Mouse (Mus musculus) gastrocnemius, postnatal 14 days (tissue): ENCODE measurements at regions not wholly inside any gene's neighbourhood (a gene's known extent, or its start where the extent isn't known, plus 50 kb on each side); places are given as distances from the start of the nearest gene placed in this dataset.

Experiments used
- DNase-seq: peaks from one replicate; pipeline ENCODE4 v3.0.0; 2021; ENCODE audit warnings: mixed read lengths
- intact Hi-C: fragments of 180-260 bp; cut with DNase I; formaldehyde crosslinking; loops from one replicate; pipeline ENCODE4 v1.15.1; 2025; ENCODE audit warnings: low total_unique reads

GRCm38 (mm10) chr5:54242126-54242525 lies 243.8 kb downstream of the Stim2 start:
- intact Hi-C loops: no loop called here
- no peak for DNase-seq

- intact Hi-C loops: no loop called here
- DNase-seq: no peak
Observed at GRCm38 (mm10) chr5:54252038-54252437, 253.7 kb downstream of the Stim2 start.

- DNase-seq: no peak
- intact Hi-C loops: no loop called here
Observed at GRCm38 (mm10) chr5:54254005-54254404, 255.7 kb downstream of the Stim2 start.

- intact Hi-C loops: no loop called here
Observed at GRCm38 (mm10) chr5:54258087-54258733, 259.9 kb downstream of the Stim2 start.

GRCm38 (mm10) chr5:54264867-54265434 lies 266.7 kb downstream of the Stim2 start:
- intact Hi-C loops: no loop called here

More at GRCm38 (mm10) chr5:54258087-54258733, 259.9 kb downstream of the Stim2 start:
- peak; percentile 20 for DNase-seq

GRCm38 (mm10) chr5:54267905-54268590 lies 269.7 kb downstream of the Stim2 start:
- intact Hi-C loops: no loop called here

More at GRCm38 (mm10) chr5:54264867-54265434, 266.7 kb downstream of the Stim2 start:
- no peak for DNase-seq

GRCm38 (mm10) chr5:54279357-54279756 lies 281.1 kb downstream of the Stim2 start:
- no peak for DNase-seq
- intact Hi-C loops: no loop called here

More at GRCm38 (mm10) chr5:54267905-54268590, 269.7 kb downstream of the Stim2 start:
- no peak for DNase-seq

- no peak for DNase-seq
- intact Hi-C loops: no loop called here
Observed at GRCm38 (mm10) chr5:54280670-54281069, 282.4 kb downstream of the Stim2 start.

- intact Hi-C loops: no loop called here
- no peak for DNase-seq
Observed at GRCm38 (mm10) chr5:54281121-54281520, 282.8 kb downstream of the Stim2 start.

GRCm38 (mm10) chr5:54290372-54291080 lies 292.2 kb downstream of the Stim2 start:
- no peak for DNase-seq
- intact Hi-C loops: no loop called here

- no peak for DNase-seq
- intact Hi-C loops: no loop called here
Observed at GRCm38 (mm10) chr5:54291940-54292339, 293.6 kb downstream of the Stim2 start.

- no peak for DNase-seq
- intact Hi-C loops: no loop called here
Observed at GRCm38 (mm10) chr5:54313660-54314279, 315.5 kb downstream of the Stim2 start.

- intact Hi-C loops: no loop called here
Observed at GRCm38 (mm10) chr5:54330415-54330814, 332.1 kb downstream of the Stim2 start.

GRCm38 (mm10) chr5:54342976-54343375 lies 344.7 kb downstream of the Stim2 start:
- intact Hi-C loops: no loop called here
- DNase-seq: peak; percentile 31

More at GRCm38 (mm10) chr5:54330415-54330814, 332.1 kb downstream of the Stim2 start:
- no peak for DNase-seq

GRCm38 (mm10) chr5:54343432-54343831 lies 345.1 kb downstream of the Stim2 start:
- DNase-seq: peak; percentile 4
- intact Hi-C loops: no loop called here

GRCm38 (mm10) chr5:54348820-54349596 lies 350.7 kb downstream of the Stim2 start:
- DNase-seq: no peak
- intact Hi-C loops: no loop called here

- no peak for DNase-seq
- intact Hi-C loops: no loop called here
Observed at GRCm38 (mm10) chr5:54349775-54350332, 351.6 kb downstream of the Stim2 start.

GRCm38 (mm10) chr5:54356105-54356504 lies 357.8 kb downstream of the Stim2 start:
- DNase-seq: no peak
- intact Hi-C loops: no loop called here

- no peak for DNase-seq
- intact Hi-C loops: no loop called here
Observed at GRCm38 (mm10) chr5:54357501-54357900, 359.2 kb downstream of the Stim2 start.
